Mouse (Mus musculus) heart, postnatal 10 days (tissue): ENCODE results near the gene Phldb3. TPM values are rescaled to one million over a fixed set of nuclear protein-coding genes. Genes with fewer than 3 reads are reported as not detected.
"Not testable (repeated sequence)": the region's sequence is repeated elsewhere in the genome, so short reads cannot be mapped to it uniquely, and the experiment has no call there.

Source experiments
- DNase-seq, 2 experiments: peaks; one replicate each; pipeline ENCODE4 v3.0.0; 2021
- intact Hi-C: fragments of 180-260 bp; cut with DNase I; formaldehyde crosslinking; loops from one replicate; pipeline ENCODE4 v1.15.1; 2025
- total RNA-seq, 2 experiments: library from RNA; stranded (reverse); gene quantifications; 2 replicates each; pipeline ENCODE4 v1.2.3; 2021

The Phldb3 gene
- total RNA-seq, 2 experiments from 2014 or later, result 0.22 to 0.48 TPM

GRCm38 (mm10) chr7:24593621-24594308 is 16.8 kb upstream of the Phldb3 start:
- intact Hi-C loops, result no loop called here
- peak; percentile 75 to 81 for DNase-seq

- intact Hi-C loops, result no loop called here
- no peak for DNase-seq
These were observed 16.2 kb upstream of the Phldb3 start for GRCm38 (mm10) chr7:24594309-24594803.

GRCm38 (mm10) chr7:24595464-24595863 is 15.1 kb upstream of the Phldb3 start:
- intact Hi-C loops, result no loop called here
- DNase-seq, result no peak

- intact Hi-C loops, result no loop called here
- no peak for DNase-seq
These were observed 12.4 kb upstream of the Phldb3 start for GRCm38 (mm10) chr7:24598121-24598520.

DNA sequence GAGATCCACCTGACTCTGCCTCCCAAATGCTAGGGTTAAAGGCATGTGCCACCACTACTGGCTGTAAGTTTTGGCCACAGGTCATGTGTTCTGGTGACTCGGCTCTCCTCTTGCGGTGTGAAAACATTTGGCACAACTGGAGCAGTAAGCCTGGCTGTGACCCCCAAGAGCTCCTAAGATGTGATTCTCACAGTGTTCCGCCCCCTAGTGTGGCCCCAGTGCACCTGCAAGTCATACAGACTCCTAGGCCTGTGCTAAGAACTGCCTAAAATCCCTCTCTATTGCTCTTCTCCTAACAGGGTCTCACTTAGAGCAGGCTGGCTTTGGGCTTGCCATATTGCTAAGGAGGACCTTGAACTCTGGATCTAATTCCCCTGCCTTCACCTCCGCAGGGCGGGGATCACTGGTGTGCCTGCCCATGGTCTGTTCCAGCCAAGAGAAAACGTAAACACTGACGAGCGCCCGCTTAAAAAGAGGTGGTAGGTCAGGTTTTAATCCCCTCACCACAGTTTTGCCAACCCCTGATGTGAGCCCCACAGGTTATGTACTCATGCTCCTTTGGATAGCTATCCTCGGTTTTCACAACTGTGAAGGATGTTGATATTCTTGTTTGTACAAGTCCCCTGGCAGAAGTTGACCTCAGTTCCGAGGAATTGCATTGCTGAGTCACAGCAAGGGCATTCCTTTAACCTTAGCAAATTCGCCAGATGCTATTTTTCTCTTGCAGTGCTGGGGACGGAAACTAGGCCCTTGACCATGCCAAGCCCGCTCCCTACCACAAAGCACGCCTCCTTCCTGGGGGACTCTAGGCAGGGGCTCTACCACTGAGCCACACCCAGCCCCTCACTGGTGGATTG is 11.1 kb upstream of the Phldb3 start:
- peak; percentile 28 to 31 for DNase-seq

GRCm38 (mm10) chr7:24600941-24601597 is 9.5 kb upstream of the Phldb3 start:
- peak; percentile 96 to 98 for DNase-seq
- intact Hi-C loops, result loop anchor here (1.0 to 2.0 kb wide), 2 partner anchors 52 to 61 kb away; no protein-coding TSS in a partner anchor

More for the DNA sequence above, 11.1 kb upstream of the Phldb3 start:
- intact Hi-C loops, result loop anchor here (2.0 kb wide), 1 partner anchor 53 kb away; no protein-coding TSS in a partner anchor

- no peak for DNase-seq
- intact Hi-C loops, result no loop called here
These were observed 5.0 kb upstream of the Phldb3 start for GRCm38 (mm10) chr7:24605561-24605960.

- intact Hi-C loops, result no loop called here
- no peak for DNase-seq
These were observed 4.5 kb upstream of the Phldb3 start for GRCm38 (mm10) chr7:24606046-24606445.

DNA sequence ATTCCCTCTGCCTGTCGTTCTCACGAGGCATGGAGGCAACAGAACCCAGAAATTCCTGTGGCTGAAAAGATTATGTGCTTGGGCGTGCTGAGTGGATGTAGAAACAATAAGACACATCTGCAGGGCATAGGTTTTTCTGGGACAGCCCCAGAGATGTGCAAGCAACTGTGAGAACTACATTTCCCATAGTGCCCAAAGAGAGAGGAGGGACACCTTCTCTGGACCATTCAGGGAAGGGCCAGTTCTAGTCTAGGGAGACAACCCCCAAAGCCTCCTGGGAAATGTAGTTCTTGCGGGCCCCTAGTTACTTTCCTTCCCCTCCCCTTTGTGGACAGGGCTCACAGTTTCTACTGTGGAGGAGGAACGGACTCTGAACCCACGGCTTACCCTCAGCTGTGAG is 2.5 kb upstream of the Phldb3 start:
- peak; percentile 72 to 75 for DNase-seq
- intact Hi-C loops, result no loop called here

DNA sequence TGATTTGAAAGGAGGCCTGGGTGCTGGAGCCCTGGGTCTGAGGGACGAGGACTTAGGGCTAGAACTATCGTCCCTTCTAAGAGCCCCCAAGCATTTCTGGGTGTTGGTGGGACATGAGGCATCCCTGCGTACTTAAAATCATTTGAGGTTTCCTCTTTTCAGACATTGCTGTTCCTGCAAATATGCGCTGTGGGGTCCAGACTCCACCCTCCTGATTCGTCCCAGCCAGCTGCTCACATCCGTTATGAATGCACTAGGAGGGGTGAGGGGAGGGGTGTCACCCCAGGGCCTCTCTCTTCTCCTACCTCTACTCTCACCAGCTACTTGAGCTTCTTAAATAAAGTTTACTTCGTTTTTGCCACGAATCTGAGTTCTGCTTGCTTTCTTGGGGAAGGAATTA is 2.0 kb upstream of the Phldb3 start:
- intact Hi-C loops, result no loop called here
- peak in 1 of 2 experiments; percentile 23 for DNase-seq

DNA sequence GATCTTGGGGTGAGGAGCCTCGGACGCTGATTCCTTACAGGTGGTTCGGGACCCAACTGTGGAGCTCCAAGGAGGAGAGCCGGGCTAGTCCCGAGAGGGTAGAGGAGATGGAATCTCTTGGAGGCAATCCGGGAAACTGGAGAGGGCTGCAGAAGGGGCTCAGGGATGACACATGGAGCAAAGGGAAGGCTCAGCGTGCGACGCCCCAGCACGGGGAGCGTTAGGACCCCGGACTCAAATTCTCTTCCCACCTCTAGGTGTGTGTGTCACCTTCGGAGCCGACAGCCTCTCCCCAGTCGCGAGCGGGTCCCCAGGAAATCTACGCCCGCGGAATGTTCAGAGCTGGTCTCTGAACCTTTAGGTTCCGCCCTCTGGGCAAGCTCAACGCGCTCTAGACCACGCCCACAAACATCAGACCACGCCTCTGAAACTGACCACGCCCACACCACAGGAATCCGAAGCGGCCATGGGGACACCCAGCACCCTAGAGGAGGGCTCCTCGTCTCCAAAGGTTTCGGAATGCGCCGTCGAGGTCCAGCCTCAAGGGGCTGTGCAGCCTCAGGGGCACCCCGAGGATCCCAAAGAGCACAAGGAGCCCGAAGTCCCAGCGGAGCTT is 424 bp downstream of the Phldb3 start:
- intact Hi-C loops, result loop anchor here (2.0 kb wide), 1 partner anchor 20 kb away; no protein-coding TSS in a partner anchor
- DNase-seq, result peak; percentile 84 to 89

GRCm38 (mm10) chr7:24611709-24612108 is 1.1 kb downstream of the Phldb3 start:
- no peak for DNase-seq
- intact Hi-C loops, result loop anchor here (2.0 kb wide), 1 partner anchor 19 kb away; no protein-coding TSS in a partner anchor

GRCm38 (mm10) chr7:24612308-24612910 is 1.8 kb downstream of the Phldb3 start:
- intact Hi-C loops, result no loop called here
- DNase-seq, result no peak

DNA sequence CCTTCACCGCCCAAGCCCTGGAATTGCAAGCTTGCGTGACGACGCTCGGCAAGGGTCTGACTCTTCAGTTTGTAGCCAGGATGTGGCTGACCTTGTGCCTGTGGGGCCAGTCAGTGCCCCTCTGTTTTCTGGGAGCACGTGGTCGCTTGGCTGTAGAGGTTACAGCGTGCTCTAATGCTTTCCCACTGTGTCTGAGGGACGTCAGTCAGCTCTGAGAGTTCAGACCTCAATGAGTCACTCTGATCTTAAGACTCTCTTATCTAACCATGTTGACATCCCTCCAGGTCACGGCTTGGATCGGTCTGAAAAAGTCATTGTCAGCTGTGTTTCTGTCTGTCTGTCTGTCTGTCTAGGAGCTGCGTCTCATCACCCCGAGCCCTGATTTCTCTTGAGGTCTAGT is 4.3 kb downstream of the Phldb3 start:
- intact Hi-C loops, result no loop called here
- DNase-seq, result no peak

DNA sequence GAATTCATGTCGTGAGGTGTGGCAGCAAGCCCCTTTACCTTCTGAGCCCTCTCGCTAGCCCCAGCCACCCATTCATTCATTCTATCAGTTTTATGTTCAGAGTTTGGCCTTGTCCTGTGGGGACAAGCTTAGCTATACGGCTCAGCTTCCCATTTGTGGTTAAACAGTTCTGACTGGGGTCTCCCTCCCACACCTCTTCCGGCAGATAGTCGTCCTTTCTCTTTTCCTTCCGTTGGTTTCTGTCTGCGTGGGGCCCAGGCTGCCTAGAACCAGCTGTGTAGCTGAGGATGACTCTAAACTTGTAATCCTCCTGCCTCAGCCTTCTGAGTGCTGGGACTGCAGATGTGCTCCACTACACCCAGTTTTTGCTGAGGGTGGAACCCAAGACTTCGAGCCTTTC is 7.2 kb downstream of the Phldb3 start:
- intact Hi-C loops, result no loop called here
- no peak for DNase-seq

DNA sequence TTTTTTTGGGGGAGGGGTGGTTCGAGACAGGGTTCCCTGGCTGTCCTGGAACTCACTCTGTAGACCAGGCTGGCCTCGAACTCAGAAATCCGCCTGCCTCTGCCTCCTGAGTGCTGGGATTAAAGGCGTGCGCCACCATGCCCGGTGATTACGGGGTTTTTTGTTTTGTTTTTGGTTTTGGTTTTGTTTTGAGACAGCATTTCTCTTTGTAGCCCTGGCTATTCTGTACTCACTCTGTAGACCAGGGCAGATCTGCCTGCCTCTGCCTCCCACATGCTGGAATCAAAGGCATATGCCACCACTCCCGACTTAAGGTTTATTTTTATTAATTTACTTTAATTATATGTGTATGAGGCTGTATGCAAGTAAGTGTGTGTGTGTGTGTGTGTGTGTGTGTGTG is 7.8 kb downstream of the Phldb3 start:
- DNase-seq, intact Hi-C loops: not testable (repeated sequence)

DNA sequence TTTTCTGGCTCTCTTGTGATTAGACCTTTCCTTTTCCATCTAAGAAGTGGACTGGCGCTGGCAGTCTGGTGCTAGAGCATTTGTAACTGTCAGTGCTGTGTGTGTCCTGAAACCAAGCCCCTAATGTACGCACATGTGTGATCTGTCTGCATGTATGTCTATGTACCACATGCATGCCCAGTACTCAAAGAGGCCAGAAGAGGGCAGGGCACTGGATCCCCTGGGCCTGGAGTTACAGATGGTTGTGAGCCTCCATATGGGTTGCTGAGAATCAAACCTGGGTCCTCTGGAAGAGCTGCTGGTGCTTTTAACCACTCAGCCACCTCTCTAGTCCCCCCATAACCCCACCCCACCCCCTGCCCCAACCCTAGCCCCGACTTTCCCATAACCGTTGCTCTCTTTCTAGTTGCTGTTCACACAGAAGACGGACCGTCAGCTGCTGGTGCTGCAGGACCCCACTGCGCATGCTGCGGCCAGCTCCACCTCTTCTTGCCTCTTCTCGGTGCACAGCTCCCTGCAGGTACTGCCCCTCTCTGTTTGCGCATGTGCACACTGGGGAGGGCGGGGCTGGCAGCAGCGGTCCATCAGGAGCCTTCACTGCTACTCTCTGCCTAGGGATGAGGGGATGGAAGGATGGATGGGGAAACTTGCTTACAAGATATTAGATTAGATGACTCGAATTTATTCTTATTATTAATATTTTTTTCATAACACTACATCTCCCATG is 9.3 kb downstream of the Phldb3 start:
- no peak for DNase-seq
- intact Hi-C loops, result no loop called here

- intact Hi-C loops, result no loop called here
- DNase-seq, result no peak
These were observed 10.6 kb downstream of the Phldb3 start for GRCm38 (mm10) chr7:24621193-24621592.

- DNase-seq, result no peak
- intact Hi-C loops, result no loop called here
These were observed 12.4 kb downstream of the Phldb3 start for GRCm38 (mm10) chr7:24622967-24623366.
